Mouse (Mus musculus) cerebellum, postnatal 10 days (tissue): ENCODE data around the gene Cd207.
"Not testable (repeated sequence)": the region's sequence is repeated elsewhere in the genome, so short reads cannot be mapped to it uniquely, and the experiment has no call there.

Experiments
- DNase-seq, 2 experiments: peaks; one replicate each; pipeline ENCODE4 v3.0.0; 2021; ENCODE audit warnings: mixed read lengths in 2 of 2

The Cd207 gene

DNA sequence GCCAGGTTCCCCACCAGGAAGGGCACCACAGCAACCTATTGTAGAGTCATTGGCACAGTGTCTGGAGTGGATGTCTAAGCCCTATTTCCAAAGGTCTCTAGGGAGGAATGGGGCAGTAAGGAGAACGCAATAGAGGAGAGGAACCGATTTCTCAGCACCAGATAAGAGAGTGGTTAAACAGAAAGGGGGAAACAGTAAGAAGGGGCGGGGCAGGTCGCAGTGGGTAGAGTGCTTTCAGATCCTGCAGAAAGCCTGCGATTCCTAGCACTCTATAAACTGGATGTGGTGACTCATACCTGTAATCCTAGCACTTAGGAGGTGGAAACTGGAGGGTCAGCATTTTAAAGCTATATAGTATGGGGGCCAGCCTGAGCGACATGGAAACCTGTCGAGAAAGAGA, 19.0 kb upstream of the Cd207 start:
- no peak for DNase-seq

DNA sequence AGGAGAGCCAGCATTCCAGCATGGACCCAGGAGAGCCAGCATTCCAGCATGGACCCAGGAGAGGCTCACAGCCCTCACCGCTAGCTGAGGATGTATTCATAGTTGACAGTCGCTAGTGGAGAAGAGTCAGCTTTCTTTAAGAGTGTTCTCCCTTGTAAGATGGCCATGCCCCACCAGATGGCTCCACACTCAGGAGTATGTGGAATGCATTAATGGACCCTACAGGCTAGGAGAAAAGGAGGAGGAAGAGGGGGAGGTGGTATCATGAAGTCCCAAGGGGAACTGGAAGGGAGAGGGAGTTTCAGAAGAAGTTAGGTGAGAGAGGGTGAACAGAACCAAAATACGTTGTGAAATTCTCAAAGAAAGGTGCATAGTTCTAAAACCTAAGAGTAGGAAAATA, 18.1 kb upstream of the Cd207 start:
- peak in 1 of 2 experiments; percentile 7 for DNase-seq

DNA sequence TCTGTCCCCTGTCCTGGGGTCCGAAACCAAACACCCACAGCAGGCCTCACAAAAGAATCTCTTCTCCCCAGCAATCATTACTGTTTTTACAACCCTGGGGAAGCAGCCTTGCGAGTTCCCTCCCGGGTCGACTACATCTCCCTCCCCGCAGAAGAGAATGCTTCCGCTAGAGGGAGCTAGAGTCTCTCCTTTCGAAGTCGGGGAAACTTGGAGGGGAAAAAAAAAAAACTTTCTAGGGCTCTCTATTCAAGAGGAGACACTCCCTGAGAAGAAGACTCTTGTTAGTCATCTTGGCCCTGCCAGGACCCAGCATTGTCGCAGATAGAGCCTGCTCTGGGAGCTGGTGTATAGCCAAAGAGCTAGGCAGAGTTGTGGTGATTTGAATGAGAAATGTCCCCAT, 16.2 kb upstream of the Cd207 start:
- peak; percentile 75 to 91 for DNase-seq

DNA sequence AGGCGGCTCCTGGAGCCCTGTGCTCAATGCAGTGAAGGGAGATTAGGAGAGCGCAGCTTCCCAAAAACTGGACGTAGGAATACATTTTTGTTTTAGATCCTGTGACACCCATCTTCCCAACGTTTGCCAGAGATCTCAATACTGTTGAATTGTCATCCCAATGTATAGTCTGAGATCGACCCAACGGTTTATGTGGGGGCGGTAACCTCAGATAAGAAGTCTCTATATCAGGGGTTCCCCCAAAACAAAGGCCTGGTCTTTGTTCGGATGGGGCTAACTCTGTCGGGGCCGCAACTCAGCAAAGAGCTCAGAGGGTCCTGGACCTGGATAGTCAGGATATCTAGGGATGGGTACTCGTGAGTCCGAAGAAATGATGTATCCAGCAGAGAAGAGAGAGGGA, 15.3 kb upstream of the Cd207 start:
- no peak for DNase-seq

DNA sequence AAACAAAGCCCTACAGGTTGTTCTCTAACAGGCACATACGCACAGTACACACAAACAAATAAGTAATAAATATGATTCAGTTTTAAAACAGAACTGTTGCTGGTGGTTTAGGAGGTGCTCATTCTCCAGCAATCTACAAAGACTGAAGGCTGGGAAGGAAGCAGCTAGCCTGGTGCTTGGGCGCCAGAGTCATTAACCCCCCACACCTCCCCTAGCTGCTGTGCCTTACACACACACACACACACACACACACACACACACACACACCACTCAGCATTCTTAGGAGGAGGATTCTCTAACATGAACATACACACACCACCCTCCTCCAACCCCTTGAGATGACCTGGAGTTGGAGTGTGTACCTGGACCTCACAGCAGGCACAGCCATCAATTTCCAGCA, 13.3 kb upstream of the Cd207 start:
- DNase-seq = no peak

DNA sequence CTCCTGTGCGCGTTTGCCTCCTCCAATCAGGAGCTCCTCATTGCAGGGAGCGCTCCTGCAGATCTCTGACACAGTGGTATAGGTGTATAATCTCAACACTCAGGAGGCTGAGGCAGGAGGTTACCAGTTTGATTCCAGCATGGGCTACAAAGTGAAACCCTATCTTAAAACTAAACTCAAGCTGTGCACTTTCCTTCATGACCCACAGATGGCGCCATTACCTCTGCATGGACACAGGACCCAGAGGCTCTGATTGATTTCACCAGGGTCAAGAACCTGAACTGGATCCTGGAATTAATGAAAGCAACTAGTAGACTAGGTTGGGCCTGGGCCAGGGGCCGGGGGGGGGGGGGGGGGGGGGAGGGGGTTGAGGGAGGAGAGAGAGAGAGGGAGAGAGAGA, 12.6 kb upstream of the Cd207 start:
- peak; percentile 67 to 72 for DNase-seq

DNA sequence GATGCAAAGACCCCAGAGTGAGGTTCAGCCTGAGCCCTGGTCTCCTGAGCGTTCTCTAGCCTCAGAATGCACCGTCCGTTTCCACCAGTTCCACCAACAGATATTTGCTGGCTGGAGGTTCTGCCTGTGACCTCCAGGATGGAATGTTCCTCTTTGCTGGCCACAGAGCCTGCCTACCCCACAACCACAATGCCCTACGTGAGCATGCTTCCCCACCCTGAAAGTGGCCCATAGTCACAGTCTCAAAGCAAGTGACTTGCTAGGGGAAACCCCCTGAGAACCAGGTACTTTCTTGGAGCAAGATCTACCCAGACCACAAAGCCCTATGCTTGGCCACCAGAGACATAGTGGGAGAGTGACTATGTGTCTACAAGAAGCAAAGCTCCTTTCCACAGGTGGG, 11.7 kb upstream of the Cd207 start:
- DNase-seq = no peak

DNA sequence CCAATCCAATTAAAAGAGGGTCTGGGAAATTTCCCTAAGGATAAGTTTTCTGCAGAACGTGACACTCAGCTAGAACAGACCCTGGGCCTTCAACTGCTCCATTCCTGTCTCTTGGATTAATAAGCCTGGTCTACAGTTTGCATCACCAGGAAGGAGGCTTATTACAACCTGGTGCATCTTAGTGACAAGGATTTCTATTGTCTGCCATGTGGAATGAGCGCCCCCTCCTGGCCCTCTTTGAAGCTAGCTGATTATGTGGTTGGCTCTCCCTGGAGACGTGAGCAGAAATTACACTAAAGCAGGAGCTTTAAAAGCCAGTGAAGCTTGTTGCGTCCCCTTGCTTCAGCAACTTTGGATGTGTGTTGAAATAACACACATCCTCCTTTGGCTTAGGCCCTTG, 4.3 kb downstream of the Cd207 start:
- peak; percentile 87 to 88 for DNase-seq

DNA sequence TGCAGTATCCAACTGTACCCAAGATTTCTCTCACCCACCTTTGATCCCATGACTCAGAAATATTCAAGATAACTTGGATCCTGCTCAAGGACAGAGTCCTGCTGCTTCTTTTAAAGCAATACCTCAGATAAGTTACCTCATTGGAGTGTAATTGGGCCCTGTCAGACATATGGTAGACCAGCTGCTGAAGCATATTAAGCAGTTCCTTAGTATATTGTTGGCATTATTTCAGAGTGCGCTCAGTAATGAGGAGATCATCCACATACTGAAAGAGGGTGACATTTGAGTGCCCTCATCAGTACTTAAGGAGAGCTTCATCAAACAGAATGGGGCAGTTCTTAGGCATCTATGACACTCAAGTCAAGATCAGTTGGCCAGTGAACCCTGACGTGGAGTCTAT, 12.6 kb downstream of the Cd207 start:
- no peak for DNase-seq

DNA sequence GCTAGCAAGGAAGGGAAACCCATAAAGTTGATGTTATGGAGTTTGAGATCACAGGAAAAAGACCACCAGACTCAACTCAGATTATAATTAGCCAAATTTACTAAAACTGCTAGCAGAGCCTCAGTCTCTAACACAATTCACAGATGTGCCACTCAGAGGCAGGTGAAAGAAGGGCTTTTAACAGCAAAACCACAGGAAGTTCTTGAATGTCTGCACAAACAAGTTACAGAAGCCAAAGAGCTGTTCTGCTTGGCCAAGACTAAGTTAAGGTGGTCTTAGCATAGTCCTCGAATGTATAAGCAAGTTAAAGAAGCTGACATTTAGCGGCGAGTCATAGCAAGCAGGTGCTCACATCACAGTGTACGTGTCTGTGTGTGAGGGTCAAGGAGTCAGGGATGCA, 16.8 kb downstream of the Cd207 start:
- DNase-seq = no peak

DNA sequence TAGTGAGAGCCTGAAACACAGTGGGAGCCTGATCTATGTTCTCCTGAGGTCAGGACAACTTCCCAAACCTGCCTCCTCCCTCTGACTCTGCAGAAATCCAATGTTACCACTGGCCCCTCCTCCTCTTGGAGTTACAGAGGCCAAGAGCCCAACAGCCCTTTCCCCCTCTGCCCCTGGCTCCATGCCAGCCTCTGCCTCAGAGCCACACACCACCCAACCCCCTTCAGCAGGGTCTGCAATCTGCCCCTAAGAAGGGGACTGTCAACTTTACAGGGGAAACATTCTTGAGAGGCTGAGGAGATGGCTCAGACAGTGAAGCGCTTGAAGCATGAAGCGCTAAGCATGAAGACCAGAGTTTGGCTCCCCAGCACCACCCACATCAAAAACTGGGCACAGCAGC, 21.6 kb downstream of the Cd207 start, which contains the start of gene Clec4f:
Gene Clec4f (minus strand): TSS at position 101 of the 400 bp plus-strand sequence.
- peak in 1 of 2 experiments; percentile 10 for DNase-seq

DNA sequence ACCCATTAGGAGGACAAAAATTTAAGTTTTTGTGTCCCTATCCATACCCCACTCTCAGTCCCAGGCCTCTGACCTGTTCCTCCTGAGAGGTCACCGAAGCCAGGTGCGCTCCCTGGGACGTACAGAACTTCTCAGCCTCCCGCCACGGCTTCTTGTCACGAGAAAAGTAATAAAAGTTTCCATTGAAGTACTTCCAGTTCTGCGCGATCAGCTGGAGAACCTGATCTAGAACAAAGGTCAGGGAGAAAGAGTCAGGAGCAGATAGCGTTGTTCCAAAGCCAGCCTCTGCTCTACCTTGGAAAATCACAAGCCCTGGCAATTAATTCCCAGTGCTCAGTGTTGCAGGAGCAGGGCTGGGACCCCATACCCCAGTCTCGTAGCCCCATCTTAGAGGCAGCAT, 30.9 kb downstream of the Cd207 start:
- no peak for DNase-seq

DNA sequence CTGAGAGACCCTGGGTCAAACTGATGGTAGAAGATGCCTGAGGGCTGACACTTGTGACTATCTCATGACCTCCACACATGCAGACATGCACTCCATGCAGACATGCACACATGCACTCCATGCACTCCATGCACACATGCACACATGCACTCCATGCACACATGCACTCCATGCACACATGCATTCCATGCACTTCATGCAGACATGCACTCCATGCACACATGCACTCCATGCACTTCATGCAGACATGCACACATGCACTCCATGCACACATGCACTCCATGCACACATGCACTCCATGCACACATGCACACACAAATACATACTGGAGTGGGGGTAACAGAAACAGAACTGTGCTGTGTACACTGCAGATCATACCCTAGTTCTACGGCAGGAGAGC, 42.3 kb downstream of the Cd207 start:
- no peak for DNase-seq

DNA sequence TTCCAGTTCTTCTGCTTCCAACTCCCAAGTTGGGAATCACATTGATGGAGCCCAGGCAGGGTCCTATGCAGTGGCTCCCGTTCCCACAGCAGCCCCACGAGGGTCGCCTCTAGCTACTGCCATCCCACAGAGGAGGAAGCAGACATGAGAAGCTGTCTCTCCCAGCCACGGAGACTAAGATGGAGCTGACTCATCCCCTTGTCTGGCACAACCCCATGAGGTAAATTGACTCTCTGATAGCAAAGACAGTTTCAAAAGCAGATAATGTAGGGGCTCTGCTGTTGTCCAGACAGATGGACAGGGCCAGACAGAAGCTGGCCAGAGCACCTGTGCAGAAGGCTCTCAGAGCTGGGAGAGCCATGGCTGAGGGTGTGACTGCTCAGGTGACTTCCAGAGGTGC, 43.0 kb downstream of the Cd207 start:
- DNase-seq = not testable (repeated sequence)

DNA sequence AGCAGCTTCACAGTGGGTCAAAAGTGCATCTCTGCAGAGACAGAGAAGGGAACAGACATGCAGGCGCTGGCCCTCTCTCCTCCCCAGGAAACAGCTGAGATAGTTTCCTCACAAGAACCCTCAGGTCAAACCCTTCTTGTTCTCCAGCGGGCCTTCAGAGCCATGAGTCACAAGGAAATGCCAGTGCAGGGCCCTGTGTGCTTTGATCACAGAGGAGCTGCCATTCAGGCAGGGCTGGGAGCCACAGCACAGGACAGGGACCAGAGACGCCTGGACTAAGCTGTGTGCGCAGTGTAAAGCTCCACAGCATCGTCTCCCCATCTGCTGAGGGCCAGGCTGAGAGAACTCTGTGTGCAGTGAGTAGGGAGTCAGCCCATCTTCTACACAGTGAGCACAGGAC, 43.6 kb downstream of the Cd207 start:
- DNase-seq = not testable (repeated sequence)

DNA sequence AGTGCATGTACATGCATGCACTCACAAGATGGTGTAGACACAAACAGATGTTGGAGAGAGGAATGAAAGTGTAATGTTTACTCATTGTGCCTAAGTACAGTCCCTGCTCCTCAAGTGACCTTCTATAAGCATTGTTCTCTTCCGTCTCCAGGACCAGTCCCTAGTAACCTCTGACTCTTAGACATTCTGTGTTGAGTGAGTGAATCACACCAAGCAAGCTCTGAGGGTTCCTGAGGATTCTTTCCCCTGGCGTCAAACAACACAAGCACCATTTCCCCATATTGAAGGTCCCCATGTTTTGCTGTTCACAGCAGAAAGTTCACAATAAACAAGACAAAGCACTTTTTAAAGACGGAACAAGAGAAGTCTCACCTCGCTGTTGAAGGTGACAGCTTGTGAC, 45.8 kb downstream of the Cd207 start:
- no peak for DNase-seq

DNA sequence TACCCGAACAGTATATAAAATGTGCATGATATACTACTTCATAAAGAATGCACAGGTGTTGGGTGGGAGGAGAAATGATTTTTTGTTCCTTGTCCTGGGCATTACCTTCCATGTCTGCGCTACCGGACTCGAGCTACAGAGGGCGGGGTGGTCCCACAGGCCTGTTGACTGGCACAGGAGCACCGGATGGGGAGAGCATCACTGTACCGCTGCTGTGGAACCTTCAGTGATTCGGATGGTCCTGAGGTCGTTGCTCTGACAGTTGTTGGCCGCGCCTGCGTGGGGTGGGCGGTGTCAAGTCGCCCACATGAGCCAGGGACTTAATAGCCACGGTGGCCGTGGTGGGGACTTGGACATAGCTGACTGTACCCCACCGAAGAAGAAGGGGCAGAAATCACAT, 50.9 kb downstream of the Cd207 start:
- DNase-seq = no peak
